Mouse (Mus musculus) small intestine, adult 2 months (tissue): ENCODE measurements around the gene Abcg5. TPM values are rescaled to one million over a fixed set of nuclear protein-coding genes. Genes with fewer than 3 reads are reported as not detected.

Experiments used
- H3K27ac ChIP-seq: fragments of 200-500 bp; 2 replicates; pipeline ENCODE4 v1.5.1; 2012; ENCODE audit warnings: low read depth, low read length, control low read depth, inconsistent platforms; ENCODE audit not compliant: insufficient read depth
- H3K27me3 ChIP-seq: fragments of 200-500 bp; 2 replicates; pipeline ENCODE4 v1.6.1; 2012; ENCODE audit warnings: mild to moderate bottlenecking, moderate library complexity, low read length, inconsistent platforms; ENCODE audit not compliant: control insufficient read depth, insufficient read depth
- H3K36me3 ChIP-seq: fragments of 200-500 bp; 2 replicates; pipeline ENCODE4 v1.6.1; 2012; ENCODE audit warnings: mild to moderate bottlenecking, low read length, control low read depth, inconsistent platforms; ENCODE audit not compliant: control insufficient read depth, insufficient read depth
- H3K4me1 ChIP-seq: fragments of 200-500 bp; 2 replicates; pipeline ENCODE4 v1.6.1; 2012; ENCODE audit warnings: low read length, inconsistent platforms, mixed read lengths; ENCODE audit not compliant: control insufficient read depth, insufficient read depth, insufficient read length
- H3K4me3 ChIP-seq: fragments of 200-500 bp; 2 replicates; pipeline ENCODE4 v1.5.1; 2012; ENCODE audit warnings: low read depth, mild to moderate bottlenecking, control low read depth, inconsistent platforms, low read length, moderate library complexity
- CTCF ChIP-seq: fragments of 200-500 bp; IDR thresholded peaks from 2 replicates; pipeline ENCODE4 v1.5.1; 2012; ENCODE audit warnings: low read depth, mild to moderate bottlenecking, control low read depth, inconsistent platforms, low read length, moderate library complexity, mixed read lengths; ENCODE audit not compliant: insufficient replicate concordance, insufficient read length; ENCODE audit errors: extremely low read depth
- POLR2A ChIP-seq: fragments of 200-500 bp; IDR thresholded peaks from 2 replicates; pipeline ENCODE4 v1.6.1; 2012; ENCODE audit warnings: low read depth, mild to moderate bottlenecking, control low read depth, inconsistent platforms, low read length, moderate library complexity
- WGBS: fragments of 180-500 bp; shearing (Covaris S2); methylation state at CpG from one replicate; pipeline ENCODE4 v1.1.7; 2018; 5-methylcytosine and 5-hydroxymethylcytosine counted together
- polyA plus RNA-seq: library from polyadenylated mRNA; depleted of rRNA; stranded (reverse); fragments of >200 nt; gene quantifications from 2 replicates; pipeline ENCODE4 v1.2.3, GENCODE M21; 2012; rRNA removed

The Abcg5 gene
- 73.5 and 335 TPM in 2 replicates for polyA plus RNA-seq

- WGBS = 37% methylated on average over 18 of the region's 18 CpGs
- H3K27ac ChIP-seq = peak within 1 kb of the TSS; percentile 92
Observed at GRCm38 (mm10) chr17:84682734-84683717, at the start of gene Abcg5. TSS of gene Abcg5 (minus strand) at chr17:84683011.

DNA sequence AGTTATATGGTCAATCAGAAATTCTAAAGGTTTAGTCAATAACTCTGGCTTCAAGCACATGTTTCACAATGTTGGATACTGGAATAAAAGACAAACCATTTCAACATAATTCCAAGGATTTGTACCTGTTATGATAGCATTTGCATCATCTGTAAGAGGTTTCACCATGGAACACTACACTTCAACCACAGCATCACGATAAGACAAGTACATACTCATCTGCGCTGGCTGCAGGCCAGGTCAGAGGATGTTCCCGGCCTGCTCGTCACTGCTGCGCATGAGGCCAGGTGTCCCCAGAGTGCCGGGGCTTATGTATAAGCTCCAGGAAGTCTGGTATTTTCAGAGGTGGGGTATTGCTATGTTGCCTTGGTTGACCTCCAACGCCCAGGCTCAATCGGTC, 49.8 kb upstream of the Abcg5 start:
- WGBS = 81% methylated on average over 8 of the region's 8 CpGs
- peaks cover 26% of the 10 kb centered on the region for H3K36me3 ChIP-seq
- no peaks in the 10 kb centered on the region for H3K27me3 ChIP-seq
- H3K27ac ChIP-seq = no peak overlapping the region
- no peaks in the 10 kb centered on the region for H3K4me1 ChIP-seq
- H3K4me3 ChIP-seq = no peak overlapping the region
- TF ChIP-seq CTCF = no peak
- no peak for TF ChIP-seq POLR2A

More at GRCm38 (mm10) chr17:84682734-84683717, at the start of gene Abcg5:
- Histone ChIP-seq H3K36me3 (peaks cover 23% of the 10 kb centered on the region), H3K27me3 (no peaks in the 10 kb centered on the region), H3K4me3 (peak within 1 kb of the TSS; percentile 64), H3K4me1 (peaks cover 7% of the 10 kb centered on the region; the same call in 1 of the 2 replicates)
- TF ChIP-seq POLR2A (peak; percentile 57; the same call in 1 of the 2 replicates), CTCF (peak; percentile 7; the same call in 1 of the 2 replicates)

DNA sequence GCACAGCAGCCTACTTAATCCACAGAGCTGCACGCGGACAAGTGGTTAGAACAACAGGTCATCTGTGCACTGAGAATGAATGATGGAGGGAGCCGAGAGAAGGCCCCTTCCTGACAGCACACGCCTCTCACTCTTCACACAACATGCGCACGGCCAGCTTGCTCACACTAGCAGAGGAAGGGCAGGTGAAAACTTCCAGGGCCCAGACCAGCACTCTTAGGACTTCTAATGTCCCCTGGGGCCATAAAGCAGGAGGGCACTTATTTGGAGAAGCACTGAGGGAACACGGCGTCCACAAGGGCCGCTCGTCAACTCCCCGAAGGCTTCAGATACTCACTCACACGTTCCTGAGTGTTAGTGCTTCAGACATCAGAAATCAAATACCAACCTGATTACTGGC, 48.5 kb upstream of the Abcg5 start:
- WGBS = 93% methylated on average over 12 of the region's 12 CpGs
- no peaks in the 10 kb centered on the region for H3K4me1 ChIP-seq
- TF ChIP-seq CTCF = no peak
- no peak for TF ChIP-seq POLR2A
- no peaks in the 10 kb centered on the region for H3K27me3 ChIP-seq
- H3K4me3 ChIP-seq = no peak overlapping the region
- H3K36me3 ChIP-seq = peaks cover 32% of the 10 kb centered on the region
- H3K27ac ChIP-seq = no peak overlapping the region

GRCm38 (mm10) chr17:84729140-84729539, 46.3 kb upstream of the Abcg5 start:
- Histone ChIP-seq H3K36me3 (peaks cover 42% of the 10 kb centered on the region), H3K4me3 (no peak overlapping the region), H3K27ac (no peak overlapping the region), H3K4me1 (no peaks in the 10 kb centered on the region), H3K27me3 (no peaks in the 10 kb centered on the region)
- no peak for TF ChIP-seq CTCF
- TF ChIP-seq POLR2A = no peak
- WGBS = 93% methylated on average over 5 of the region's 5 CpGs

GRCm38 (mm10) chr17:84728201-84728911, 45.5 kb upstream of the Abcg5 start:
- Histone ChIP-seq H3K27ac (no peak overlapping the region), H3K36me3 (peaks cover 45% of the 10 kb centered on the region), H3K27me3 (no peaks in the 10 kb centered on the region), H3K4me1 (no peaks in the 10 kb centered on the region), H3K4me3 (no peak overlapping the region)
- TF ChIP-seq POLR2A = no peak
- TF ChIP-seq CTCF = no peak
- 67% methylated on average over 1 of the region's 1 CpGs for WGBS

- Histone ChIP-seq H3K4me1 (no peaks in the 10 kb centered on the region), H3K27me3 (no peaks in the 10 kb centered on the region), H3K36me3 (peaks cover 48% of the 10 kb centered on the region), H3K27ac (no peak overlapping the region), H3K4me3 (no peak overlapping the region)
- TF ChIP-seq POLR2A (no peak), CTCF (no peak)
- 100% methylated on average over 3 of the region's 3 CpGs for WGBS
Observed at GRCm38 (mm10) chr17:84725163-84725562, 42.4 kb upstream of the Abcg5 start.

GRCm38 (mm10) chr17:84724028-84724427, 41.2 kb upstream of the Abcg5 start:
- H3K36me3 ChIP-seq = peaks cover 47% of the 10 kb centered on the region
- H3K27me3 ChIP-seq = no peaks in the 10 kb centered on the region
- H3K4me3 ChIP-seq = no peak overlapping the region
- WGBS = 93% methylated on average over 9 of the region's 9 CpGs
- no peaks in the 10 kb centered on the region for H3K4me1 ChIP-seq
- TF ChIP-seq POLR2A = no peak
- no peak for TF ChIP-seq CTCF
- H3K27ac ChIP-seq = no peak overlapping the region
